Mouse (Mus musculus): ENCODE measurements at regions not wholly inside any gene's neighbourhood (a gene's known extent, or its start where the extent isn't known, plus 50 kb on each side); places are given as distances from the start of the nearest gene placed in this dataset.
"Not testable (repeated sequence)": the region's sequence is repeated elsewhere in the genome, so short reads cannot be mapped to it uniquely, and the experiment has no call there.

- DNase-seq (ENCODE audit: extremely low spot score in 1 of 2, low spot score in 1 of 2): not testable (repeated sequence)
Measured at GRCm38 (mm10) chr14:48755096-48755495, 81.5 kb upstream of the Otx2 start.

GRCm38 (mm10) chr14:48754080-48754720 is 80.6 kb upstream of the Otx2 start:
- no peak for DNase-seq (ENCODE audit: extremely low spot score in 1 of 2, low spot score in 1 of 2)

GRCm38 (mm10) chr14:48753517-48754079 is 80.0 kb upstream of the Otx2 start:
- DNase-seq (ENCODE audit: extremely low spot score in 1 of 2, low spot score in 1 of 2): no peak

- DNase-seq (ENCODE audit: extremely low spot score in 1 of 2, low spot score in 1 of 2): no peak
Measured at GRCm38 (mm10) chr14:48753084-48753483, 79.5 kb upstream of the Otx2 start.

GRCm38 (mm10) chr14:48752579-48752905 is 78.9 kb upstream of the Otx2 start:
- no peak for DNase-seq (ENCODE audit: extremely low spot score in 1 of 2, low spot score in 1 of 2)

GRCm38 (mm10) chr14:48751751-48752578 is 78.3 kb upstream of the Otx2 start:
- no peak for DNase-seq (ENCODE audit: extremely low spot score in 1 of 2, low spot score in 1 of 2)

- DNase-seq (ENCODE audit: extremely low spot score in 1 of 2, low spot score in 1 of 2): no peak
Measured at GRCm38 (mm10) chr14:48750994-48751393, 77.4 kb upstream of the Otx2 start.

- no peak for DNase-seq (ENCODE audit: extremely low spot score in 1 of 2, low spot score in 1 of 2)
Measured at GRCm38 (mm10) chr14:48748976-48749375, 75.4 kb upstream of the Otx2 start.

GRCm38 (mm10) chr14:48747936-48748335 is 74.3 kb upstream of the Otx2 start:
- no peak for DNase-seq (ENCODE audit: extremely low spot score in 1 of 2, low spot score in 1 of 2)

- DNase-seq (ENCODE audit: extremely low spot score in 1 of 2, low spot score in 1 of 2): no peak
Measured at GRCm38 (mm10) chr14:48740942-48741602, 67.5 kb upstream of the Otx2 start.

GRCm38 (mm10) chr14:48739121-48739520 is 65.5 kb upstream of the Otx2 start:
- no peak for DNase-seq (ENCODE audit: extremely low spot score in 1 of 2, low spot score in 1 of 2)

- no peak for DNase-seq (ENCODE audit: extremely low spot score in 1 of 2, low spot score in 1 of 2)
Measured at GRCm38 (mm10) chr14:48738641-48739040, 65.0 kb upstream of the Otx2 start.

GRCm38 (mm10) chr14:48738213-48738612 is 64.6 kb upstream of the Otx2 start:
- no peak for DNase-seq (ENCODE audit: extremely low spot score in 1 of 2, low spot score in 1 of 2)

GRCm38 (mm10) chr14:48736969-48737860 is 63.6 kb upstream of the Otx2 start:
- DNase-seq (ENCODE audit: extremely low spot score in 1 of 2, low spot score in 1 of 2): no peak

- no peak for DNase-seq (ENCODE audit: extremely low spot score in 1 of 2, low spot score in 1 of 2)
Measured at GRCm38 (mm10) chr14:48736211-48736610, 62.6 kb upstream of the Otx2 start.

GRCm38 (mm10) chr14:48729996-48730395 is 56.4 kb upstream of the Otx2 start:
- DNase-seq (ENCODE audit: extremely low spot score in 1 of 2, low spot score in 1 of 2): no peak
